Mouse (Mus musculus): ENCODE data around the gene Gtf2ird2. TPM values are rescaled to one million over a fixed set of nuclear protein-coding genes. Genes with fewer than 3 reads are reported as not detected.
A peak's percentile ranks its signal among the peaks of the same experiment; 100 is the strongest.

Gene Gtf2ird2
- polyA plus RNA-seq, 1 experiment from 2014 or later, result 6.9 TPM

DNA sequence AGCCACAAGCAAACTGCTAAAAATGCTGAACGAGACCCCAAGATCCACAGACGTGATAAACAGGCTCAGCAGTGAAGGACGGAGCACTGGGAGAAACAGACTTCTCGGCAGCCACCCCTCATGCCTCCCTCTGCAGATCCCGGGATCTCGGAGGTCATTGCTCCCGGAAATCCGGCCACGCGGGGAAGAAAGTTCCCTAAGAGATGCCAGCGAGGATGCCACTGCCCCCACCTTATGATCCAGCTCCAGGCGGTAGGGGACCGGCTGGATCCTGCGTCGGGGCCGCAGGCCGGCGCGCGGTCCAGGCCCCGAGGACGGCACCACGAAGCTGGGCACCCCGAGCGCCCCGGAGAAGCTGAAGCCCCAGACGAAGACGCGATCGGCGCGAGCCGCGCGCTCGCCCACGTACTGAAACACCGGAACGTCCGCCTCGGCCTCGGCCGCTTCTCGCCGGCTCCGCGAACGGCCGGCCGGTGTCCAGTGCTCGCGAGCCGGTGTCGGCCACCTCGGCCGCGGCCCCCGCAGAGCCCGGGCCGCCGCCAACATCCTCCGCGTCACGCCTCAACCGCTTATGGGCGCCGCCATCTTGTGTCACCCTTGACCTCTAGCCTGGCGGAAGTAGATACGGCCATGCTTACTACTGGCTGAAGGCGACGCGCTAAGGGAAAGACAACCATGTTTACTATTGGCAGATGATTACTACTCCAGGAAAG is 7.5 kb upstream of the Gtf2ird2 start, which contains the start of gene Rcc1l:
TSS of gene Rcc1l (minus strand) at position 606 of the 713 bp plus-strand sequence.
- TF ChIP-seq CTCF (IDR thresholded peaks at IDR 0.05; ENCODE audit: low read depth), result no peak
- Histone ChIP-seq H3K9ac (ENCODE audit: low read depth, low read length) (peak within 1 kb of the TSS; percentile 76), H3K27me3 (ENCODE audit: insufficient read depth, low read length) (no peaks in the 10 kb centered on the region), H3K9me3 (replicated peaks; ENCODE audit: low read length) (no peaks in the 10 kb centered on the region), H3K36me3 (ENCODE audit: insufficient read depth, low read length) (0 out of 2 replicates have a peak, but pooled peaks cover 3% of the 10 kb centered on the region), H3K4me3 (replicated peaks; ENCODE audit: low read depth, low read length) (peak within 1 kb of the TSS; percentile 85), H3K27ac (peak within 1 kb of the TSS; percentile 90), H3K4me2 (ENCODE audit: low read length) (peak within 1 kb of the TSS; percentile 69), H3K4me1 (replicated peaks; ENCODE audit: insufficient read depth, low read length) (0 out of 2 replicates have a peak, but pooled peaks cover 7% of the 10 kb centered on the region)
- DNase-seq (ENCODE audit: low spot score), result peak; percentile 98
- WGBS, result under 1% methylated on average over 69 of the region's 72 CpGs
- ATAC-seq (replicated peaks; ENCODE audit: low FRiP score, low read depth), result peak; percentile 84

GRCm38 (mm10) chr5:134178536-134178935 is 5.3 kb upstream of the Gtf2ird2 start:
- Histone ChIP-seq H3K27me3 (ENCODE audit: insufficient read depth, low read length) (no peaks in the 10 kb centered on the region), H3K4me1 (replicated peaks; ENCODE audit: insufficient read depth, low read length) (peaks cover 18% of the 10 kb centered on the region), H3K4me2 (ENCODE audit: low read length) (no peak overlapping the region), H3K9me3 (replicated peaks; ENCODE audit: low read length) (no peaks in the 10 kb centered on the region), H3K36me3 (ENCODE audit: insufficient read depth, low read length) (no peaks in the 10 kb centered on the region), H3K4me3 (replicated peaks; ENCODE audit: low read depth, low read length) (no peak overlapping the region), H3K9ac (ENCODE audit: low read depth, low read length) (0 out of 2 replicates have a peak overlapping the region, but pooled peaks have one; percentile 23), H3K27ac (no peak overlapping the region)
- DNase-seq (ENCODE audit: low spot score) (no peak), ATAC-seq (replicated peaks; ENCODE audit: low FRiP score, low read depth) (no peak)
- no peak for TF ChIP-seq CTCF (IDR thresholded peaks at IDR 0.05; ENCODE audit: low read depth)
- 67% methylated on average over 7 of the region's 7 CpGs for whole genome bisulfite sequencing

DNA sequence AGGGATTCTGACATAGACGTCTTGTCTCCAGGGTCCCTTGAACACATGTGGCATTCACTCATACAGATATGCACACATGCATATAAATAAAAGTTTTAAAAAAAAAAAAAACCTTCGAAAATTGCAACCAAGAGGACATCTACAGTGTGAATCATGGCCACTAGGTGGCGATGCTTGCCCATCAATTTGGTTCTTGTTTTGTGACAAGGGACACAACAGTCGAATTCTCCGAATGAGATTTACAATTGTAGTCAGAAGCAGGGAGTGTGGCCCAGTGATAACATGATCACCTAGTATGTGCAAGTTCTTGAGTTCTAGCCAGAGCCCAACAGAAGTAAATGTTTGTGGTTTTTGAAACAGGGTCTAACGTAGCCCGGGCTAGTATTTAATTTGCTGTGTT is 3.9 kb upstream of the Gtf2ird2 start:
- no peak overlapping the region for H3K27ac ChIP-seq
- H3K4me2 ChIP-seq (ENCODE audit: low read length), result no peak overlapping the region
- peak; percentile 93 for TF ChIP-seq CTCF (IDR thresholded peaks at IDR 0.05; ENCODE audit: low read depth)
- H3K27me3 ChIP-seq (ENCODE audit: insufficient read depth, low read length), result no peaks in the 10 kb centered on the region
- H3K4me3 ChIP-seq (replicated peaks; ENCODE audit: low read depth, low read length), result no peak overlapping the region
- ATAC-seq (replicated peaks; ENCODE audit: low FRiP score, low read depth) (no peak), DNase-seq (ENCODE audit: low spot score) (peak; percentile 90)
- H3K9me3 ChIP-seq (replicated peaks; ENCODE audit: low read length), result no peaks in the 10 kb centered on the region
- H3K9ac ChIP-seq (ENCODE audit: low read depth, low read length), result no peak overlapping the region
- H3K36me3 ChIP-seq (ENCODE audit: insufficient read depth, low read length), result no peaks in the 10 kb centered on the region
- H3K4me1 ChIP-seq (replicated peaks; ENCODE audit: insufficient read depth, low read length), result peaks cover 21% of the 10 kb centered on the region
- 22% methylated on average over 7 of the region's 7 CpGs for WGBS

- H3K9me3 ChIP-seq (replicated peaks; ENCODE audit: low read length), result no peaks in the 10 kb centered on the region
- DNase-seq (ENCODE audit: low spot score), result no peak
- no peak overlapping the region for H3K9ac ChIP-seq (ENCODE audit: low read depth, low read length)
- no peaks in the 10 kb centered on the region for H3K27me3 ChIP-seq (ENCODE audit: insufficient read depth, low read length)
- no peak overlapping the region for H3K4me3 ChIP-seq (replicated peaks; ENCODE audit: low read depth, low read length)
- no peak for ATAC-seq (replicated peaks; ENCODE audit: low FRiP score, low read depth)
- peaks cover 18% of the 10 kb centered on the region for H3K4me1 ChIP-seq (replicated peaks; ENCODE audit: insufficient read depth, low read length)
- peak overlapping the region; percentile 96 for H3K27ac ChIP-seq
- 0 out of 2 replicates have a peak overlapping the region, but pooled peaks have one; percentile 71 for H3K4me2 ChIP-seq (ENCODE audit: low read length)
- WGBS, result 46% methylated on average over 3 of the region's 3 CpGs
- TF ChIP-seq CTCF (IDR thresholded peaks at IDR 0.05; ENCODE audit: low read depth), result no peak
- no peaks in the 10 kb centered on the region for H3K36me3 ChIP-seq (ENCODE audit: insufficient read depth, low read length)
Measured at GRCm38 (mm10) chr5:134182172-134182571, 1.6 kb upstream of the Gtf2ird2 start.

GRCm38 (mm10) chr5:134182735-134183134 is 1.1 kb upstream of the Gtf2ird2 start:
- peaks cover 18% of the 10 kb centered on the region for H3K4me1 ChIP-seq (replicated peaks; ENCODE audit: insufficient read depth, low read length)
- no peaks in the 10 kb centered on the region for H3K36me3 ChIP-seq (ENCODE audit: insufficient read depth, low read length)
- DNase-seq (ENCODE audit: low spot score) (peak; percentile 67), ATAC-seq (replicated peaks; ENCODE audit: low FRiP score, low read depth) (no peak)
- 17% methylated on average over 4 of the region's 4 CpGs for WGBS
- H3K4me3 ChIP-seq (replicated peaks; ENCODE audit: low read depth, low read length), result no peak overlapping the region
- H3K27me3 ChIP-seq (ENCODE audit: insufficient read depth, low read length), result no peaks in the 10 kb centered on the region
- H3K27ac ChIP-seq, result peak overlapping the region; percentile 96
- peak overlapping the region; percentile 71; the same call in 1 of the 2 replicates for H3K4me2 ChIP-seq (ENCODE audit: low read length)
- no peak for TF ChIP-seq CTCF (IDR thresholded peaks at IDR 0.05; ENCODE audit: low read depth)
- no peaks in the 10 kb centered on the region for H3K9me3 ChIP-seq (replicated peaks; ENCODE audit: low read length)
- peak overlapping the region; percentile 92; the same call in 1 of the 2 replicates for H3K9ac ChIP-seq (ENCODE audit: low read depth, low read length)

DNA sequence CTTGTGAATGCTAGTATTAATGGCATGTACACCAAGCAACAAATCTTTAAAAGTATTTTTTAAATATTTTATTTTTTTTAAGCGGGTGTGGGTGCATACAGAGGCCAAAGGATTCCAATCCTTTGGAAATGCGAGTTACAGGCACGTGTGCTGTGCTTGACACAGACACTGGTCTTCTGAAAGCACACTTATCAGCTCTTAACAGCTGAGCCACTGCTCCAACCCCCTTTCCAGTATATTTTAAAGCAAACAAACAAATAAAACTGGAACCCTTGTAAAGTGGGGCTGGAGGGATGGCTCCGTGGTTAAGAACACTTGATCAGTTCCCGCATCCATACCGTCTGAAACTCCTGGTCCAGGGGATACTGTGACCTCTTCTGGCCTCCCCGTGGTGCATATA is 657 bp upstream of the Gtf2ird2 start:
- H3K27me3 ChIP-seq (ENCODE audit: insufficient read depth, low read length), result no peaks in the 10 kb centered on the region
- no peak for TF ChIP-seq CTCF (IDR thresholded peaks at IDR 0.05; ENCODE audit: low read depth)
- H3K27ac ChIP-seq, result peak overlapping the region; percentile 96
- H3K4me1 ChIP-seq (replicated peaks; ENCODE audit: insufficient read depth, low read length), result peaks cover 18% of the 10 kb centered on the region
- WGBS, result 46% methylated on average over 7 of the region's 7 CpGs
- H3K9me3 ChIP-seq (replicated peaks; ENCODE audit: low read length), result no peaks in the 10 kb centered on the region
- peak overlapping the region; percentile 92; the same call in 1 of the 2 replicates for H3K9ac ChIP-seq (ENCODE audit: low read depth, low read length)
- peak overlapping the region; percentile 74 for H3K4me3 ChIP-seq (replicated peaks; ENCODE audit: low read depth, low read length)
- H3K4me2 ChIP-seq (ENCODE audit: low read length), result peak overlapping the region; percentile 71
- ATAC-seq (replicated peaks; ENCODE audit: low FRiP score, low read depth), result no peak
- no peaks in the 10 kb centered on the region for H3K36me3 ChIP-seq (ENCODE audit: insufficient read depth, low read length)
- no peak for DNase-seq (ENCODE audit: low spot score)
